Mouse (Mus musculus): Measurements from ENCODE around the gene Wdr18. TPM values are rescaled to one million over a fixed set of nuclear protein-coding genes. Genes with fewer than 3 reads are reported as not detected.

Wdr18 gene
- polyA plus RNA-seq (2014; fragmentation: Illumina TruSeq; extraction: RNeasy Lipid Tissue Mini Kit (QIAGEN cat#74804); ENCODE audit: low read depth, low replicate concordance): 1.2 TPM

DNA sequence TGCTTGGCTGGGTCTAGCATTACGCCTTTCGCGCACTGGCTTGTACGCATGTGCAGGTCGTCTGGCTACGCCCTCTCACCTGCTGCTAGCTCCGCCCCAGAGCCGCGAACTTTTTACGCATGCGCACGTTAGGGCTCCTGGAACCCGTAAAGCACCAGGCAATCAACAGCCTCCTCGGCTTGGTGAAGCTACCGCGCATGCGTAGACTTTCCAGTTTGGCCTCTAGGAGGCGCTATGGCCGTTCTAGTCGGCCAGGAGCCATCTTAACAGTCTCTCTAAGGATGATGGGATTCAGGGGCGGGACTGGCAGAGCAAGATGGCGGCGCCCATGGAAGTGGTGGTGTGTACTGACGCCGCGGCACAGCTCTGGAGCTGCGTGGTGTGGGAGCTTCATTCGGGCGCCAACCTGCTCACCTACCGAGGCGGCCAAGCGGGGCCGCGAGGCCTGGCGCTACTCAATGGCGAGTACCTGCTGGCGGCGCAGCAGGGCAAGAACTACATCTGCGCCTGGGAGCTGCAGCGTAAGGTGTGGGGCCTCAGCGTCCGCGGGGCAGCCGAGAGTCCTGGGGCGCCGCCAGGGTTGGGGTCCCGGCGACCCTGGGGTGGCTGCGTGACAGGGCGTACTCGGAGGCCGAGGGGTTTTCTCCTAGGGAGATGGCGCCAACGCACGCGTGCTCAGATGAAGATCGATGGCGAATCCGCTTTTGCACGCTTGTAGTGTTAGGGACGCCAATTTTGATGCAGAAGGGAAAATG is at the start of gene Wdr18:
Gene Wdr18, plus strand, starts transcription at position 306 of the 755 bp plus-strand sequence.

DNA sequence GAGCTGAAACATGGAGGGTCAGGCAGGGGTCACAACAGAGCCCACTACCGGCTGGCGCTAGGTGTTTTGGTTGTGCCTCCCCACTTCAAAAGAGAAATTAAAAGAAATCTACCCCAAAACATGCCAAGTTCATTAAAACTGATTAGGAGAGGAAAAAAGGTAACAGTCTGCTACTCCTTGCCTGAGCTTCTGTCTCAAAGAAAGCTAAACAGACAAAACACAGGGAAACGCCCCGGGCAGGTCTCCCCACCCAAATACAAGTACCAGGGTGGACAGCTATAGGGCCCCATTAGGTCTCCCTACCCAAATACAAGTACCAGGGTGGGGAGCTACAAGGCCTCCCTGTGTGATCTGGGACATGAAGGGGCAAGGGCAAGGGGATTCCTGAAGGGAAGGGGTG is 49.4 kb upstream of the Wdr18 start, which contains the start of gene Gm26602:
Gene Gm26602, plus strand, starts transcription at position 301 of the 400 bp plus-strand sequence.

DNA sequence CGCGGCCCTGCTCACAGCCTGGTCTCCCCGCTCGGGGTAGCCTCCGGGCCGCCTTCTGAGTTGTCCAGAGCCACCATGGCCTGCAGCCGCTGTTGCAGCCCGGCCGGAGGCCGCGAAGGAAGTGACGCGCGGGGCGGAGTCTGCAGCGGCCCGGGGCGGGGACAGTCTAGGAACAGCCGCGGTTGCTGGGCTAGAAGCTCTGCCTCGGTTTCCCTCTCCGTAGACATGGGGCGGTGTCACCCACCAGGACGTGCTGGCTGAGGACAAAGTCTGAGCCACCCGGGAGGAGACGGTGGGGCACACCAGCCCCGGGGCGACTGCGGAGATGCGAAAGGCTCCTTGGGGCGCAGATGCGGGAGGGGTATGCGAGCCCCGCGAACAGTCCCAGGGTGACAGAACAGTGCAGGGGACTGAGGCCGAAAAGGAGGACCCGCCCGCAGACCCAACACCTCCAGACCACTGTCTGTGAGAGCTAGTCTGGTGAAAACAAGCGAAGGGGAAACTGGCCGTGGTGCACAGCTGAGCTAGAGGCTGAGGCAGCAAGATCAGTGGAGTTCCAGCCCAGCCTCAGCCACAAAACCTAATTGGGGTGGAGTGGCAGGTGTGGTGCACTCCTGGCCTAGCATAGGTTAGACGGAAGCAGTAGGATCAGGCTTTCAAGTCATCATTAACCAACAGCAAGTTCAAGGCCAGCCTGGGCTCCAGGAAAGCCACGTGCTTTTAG is 43.0 kb upstream of the Wdr18 start, which contains the start of gene Kiss1r:
Gene Kiss1r, plus strand, starts transcription at position 164 of the 724 bp plus-strand sequence.

DNA sequence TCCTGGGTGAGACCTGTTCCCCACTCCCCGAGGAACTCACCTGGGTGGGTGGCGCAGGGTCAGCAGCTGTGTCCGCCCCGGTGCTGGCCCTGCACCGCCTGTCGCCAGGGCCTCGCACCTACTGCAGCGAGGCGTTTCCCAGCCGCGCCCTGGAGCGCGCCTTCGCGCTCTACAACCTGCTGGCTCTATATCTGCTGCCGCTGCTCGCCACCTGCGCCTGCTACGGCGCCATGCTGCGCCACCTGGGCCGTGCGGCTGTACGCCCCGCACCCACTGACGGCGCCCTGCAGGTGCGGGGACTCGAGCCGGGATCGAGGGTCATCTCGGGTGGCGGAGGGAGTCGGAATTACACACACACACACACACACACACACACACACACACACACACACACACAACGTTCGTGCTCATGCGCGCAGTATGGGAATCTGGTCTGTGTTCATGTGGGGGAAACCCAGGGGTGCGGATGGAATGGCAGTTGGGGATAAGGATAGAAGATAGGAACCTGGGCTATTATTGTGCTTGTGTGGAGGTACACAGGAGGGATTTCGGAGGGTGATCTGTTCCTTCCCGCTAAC is 38.9 kb upstream of the Wdr18 start, which contains the start of gene R3hdm4:
Gene R3hdm4, minus strand, starts transcription at position 251 of the 578 bp plus-strand sequence.

DNA sequence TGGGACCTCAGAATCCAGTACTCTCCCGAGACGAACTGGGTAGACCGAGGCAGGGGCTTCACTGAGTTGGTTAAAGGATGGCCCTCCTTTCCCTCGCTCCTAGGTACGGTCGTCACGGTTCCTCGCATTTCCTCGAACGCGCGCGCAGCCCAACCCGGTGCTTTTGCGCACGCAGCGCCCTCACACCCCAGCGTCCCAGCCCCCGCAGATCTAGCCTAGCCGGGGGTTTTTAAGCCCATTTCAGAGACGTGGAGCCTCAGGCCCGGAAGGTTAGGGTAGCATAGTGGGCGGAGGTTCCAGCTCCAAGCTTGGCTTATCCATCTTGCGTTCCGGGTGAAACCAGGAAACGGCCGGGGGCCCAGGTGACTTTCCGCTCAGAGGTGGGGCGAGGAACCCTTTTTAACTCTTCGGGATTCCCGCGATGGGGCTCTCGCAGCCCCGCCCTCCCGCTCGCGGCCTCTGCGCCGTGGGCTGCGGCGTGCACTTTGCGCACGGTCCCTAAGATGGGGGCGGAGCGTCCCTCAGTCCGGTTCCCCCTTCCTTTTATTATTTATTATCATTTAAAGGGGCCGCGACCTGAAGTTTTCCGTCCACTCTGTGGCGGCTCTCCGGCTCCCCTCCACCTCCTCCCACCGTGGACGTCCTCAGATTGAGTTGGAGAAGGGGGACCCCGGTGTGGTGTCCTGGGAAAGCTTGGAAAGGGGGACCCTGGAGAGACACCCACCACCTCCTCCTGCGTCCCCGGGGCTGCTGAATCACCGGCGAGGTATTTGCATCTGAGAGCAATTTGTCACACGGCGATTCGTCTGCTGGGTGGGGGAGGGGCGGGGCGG is 33.2 kb upstream of the Wdr18 start, which contains the start of gene Arid3a:
Gene Arid3a, plus strand, starts transcription at position 553 of the 833 bp plus-strand sequence.

DNA sequence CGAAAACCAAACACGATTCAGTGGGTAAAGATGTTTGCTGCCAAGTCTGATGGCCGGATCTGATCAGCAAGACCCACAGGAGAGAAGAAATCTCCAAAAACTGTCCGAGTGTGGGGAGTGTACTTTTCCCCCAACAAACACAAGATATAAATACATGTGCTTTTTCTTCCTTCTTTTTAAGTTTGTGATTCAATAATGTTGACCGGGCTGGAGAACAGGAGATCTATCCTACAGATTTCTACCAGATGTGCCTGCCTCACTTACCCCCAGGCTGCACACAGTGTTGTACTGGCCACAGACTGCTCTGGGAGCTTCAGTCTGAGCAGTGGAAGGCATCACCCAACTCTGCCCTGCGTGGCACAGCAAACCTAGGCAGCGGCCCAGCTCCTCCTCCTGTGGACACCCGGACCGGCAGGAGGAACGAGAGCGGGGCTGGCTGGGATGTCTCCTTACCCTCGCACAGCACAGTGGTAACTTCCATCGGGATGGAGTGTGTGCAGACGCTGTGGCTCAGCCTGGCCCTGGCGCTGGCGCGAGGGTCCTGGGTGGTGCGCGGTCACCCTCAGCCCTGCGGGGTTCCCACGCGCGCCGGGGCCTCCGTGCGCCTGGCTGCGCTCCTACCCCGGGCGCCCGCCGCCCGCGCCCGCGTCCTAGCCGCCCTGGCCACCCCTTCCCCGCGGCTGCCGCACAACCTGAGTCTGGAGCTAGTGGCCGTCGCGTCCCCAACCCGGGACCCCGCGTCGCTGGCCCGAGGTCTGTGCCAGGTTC is 10.6 kb downstream of the Wdr18 start, which contains the start of gene Grin3b:
Gene Grin3b, plus strand, starts transcription at position 301 of the 768 bp plus-strand sequence.

DNA sequence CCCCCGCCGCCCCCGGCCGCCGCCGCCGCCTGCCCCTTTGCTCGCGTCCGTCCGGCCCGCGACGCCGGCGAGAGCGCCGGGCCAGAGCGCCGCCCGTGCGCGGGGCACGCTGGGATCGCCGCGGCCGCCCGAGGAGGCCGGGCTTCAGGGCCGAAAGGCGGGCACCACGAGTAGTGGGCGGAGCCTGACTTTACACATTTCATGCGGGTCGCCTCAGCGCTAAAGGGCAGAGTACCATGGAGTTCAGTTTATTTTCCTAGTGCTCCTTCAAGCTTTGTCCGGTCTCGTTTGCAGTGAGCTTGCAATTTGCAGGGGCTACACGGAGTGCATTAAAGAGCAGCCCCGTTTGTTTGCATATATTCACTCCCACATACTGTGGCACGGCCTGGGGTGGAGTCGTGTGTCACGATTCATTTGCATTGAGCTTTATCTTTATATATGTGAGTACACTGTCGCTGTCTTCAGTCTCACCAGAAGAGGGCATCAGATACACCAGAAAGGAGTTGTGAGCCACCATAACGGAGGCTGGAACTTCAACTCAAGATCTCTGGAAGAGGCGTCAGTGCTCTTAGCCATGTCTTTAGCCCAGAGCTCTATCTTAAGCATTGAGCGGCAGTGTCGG is 24.4 kb downstream of the Wdr18 start, which contains the start of gene Tmem259:
Gene Tmem259, minus strand, starts transcription at position 136 of the 622 bp plus-strand sequence.

DNA sequence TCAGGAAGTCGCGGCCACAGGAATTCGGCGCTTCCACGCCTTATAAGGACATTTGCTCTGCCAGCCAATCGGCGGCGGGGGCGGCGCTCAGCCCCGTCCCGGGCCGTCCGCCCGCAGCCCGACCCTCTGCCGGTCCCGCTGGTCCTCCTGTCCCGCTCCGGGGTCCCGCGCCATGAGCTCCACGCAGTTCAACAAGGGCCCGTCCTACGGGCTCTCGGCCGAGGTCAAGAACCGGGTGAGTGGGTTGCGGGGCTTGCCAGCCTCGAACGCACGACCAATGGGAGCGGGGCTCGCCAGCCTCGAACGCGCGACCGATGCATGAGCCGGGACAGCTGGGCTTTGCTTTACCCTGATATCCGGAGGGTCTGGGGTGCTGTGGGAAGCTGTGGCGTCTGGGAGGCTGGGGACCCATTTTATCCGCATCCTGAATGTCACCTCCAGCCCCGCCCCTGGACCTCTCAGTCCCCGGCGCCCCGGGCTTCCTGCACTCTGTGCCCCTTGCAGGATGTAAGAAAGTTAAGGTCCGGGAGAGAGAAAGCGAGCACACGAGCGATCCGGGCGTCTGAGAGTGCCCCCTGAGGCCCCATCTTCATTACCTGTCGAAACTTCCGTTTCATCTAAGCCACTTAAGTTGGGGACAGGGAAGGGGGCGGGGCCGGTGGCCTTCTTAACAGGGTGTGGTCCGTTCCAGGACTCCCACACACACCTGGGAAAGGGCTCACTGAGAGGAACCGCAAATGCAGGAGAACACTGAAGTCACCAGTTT is 28.7 kb downstream of the Wdr18 start, which contains the start of gene Cnn2:
Gene Cnn2, plus strand, starts transcription at position 79 of the 766 bp plus-strand sequence.

DNA sequence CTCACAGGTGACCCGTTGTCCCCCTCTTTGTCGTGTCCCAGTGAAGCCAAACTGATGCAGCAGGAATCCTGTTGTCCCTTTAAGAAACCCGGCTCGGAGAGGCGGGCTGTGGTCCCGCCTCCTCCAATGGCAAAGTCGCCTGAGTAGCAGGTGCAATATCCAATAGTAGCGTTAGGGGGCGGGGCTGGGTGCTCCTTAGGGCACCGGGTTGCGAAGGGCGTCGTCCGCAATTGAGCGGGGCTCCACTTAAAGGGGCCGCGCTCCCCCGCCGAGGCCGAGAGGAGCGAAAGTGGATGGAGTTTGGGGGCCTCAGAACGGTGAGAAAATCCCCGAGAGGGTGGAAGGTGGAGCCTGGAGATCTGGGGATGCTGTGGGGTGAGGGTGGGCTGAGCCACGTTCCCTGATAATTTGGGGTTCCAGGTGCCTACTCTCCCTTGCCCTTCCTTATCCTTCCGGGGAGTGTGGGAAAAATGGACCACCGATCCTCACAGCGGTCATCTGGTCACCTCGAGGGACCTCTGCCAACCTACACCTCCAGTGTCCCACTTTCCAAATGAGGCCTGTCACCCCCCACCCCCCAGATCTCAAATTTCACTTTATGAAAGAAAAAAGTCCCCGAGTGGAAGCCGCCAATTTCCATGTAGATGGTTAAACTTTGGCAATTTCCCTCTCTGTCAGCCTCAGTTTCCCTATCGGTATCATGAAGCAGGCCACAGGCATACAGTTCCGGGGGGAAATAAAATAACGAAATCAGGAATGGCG is 36.5 kb downstream of the Wdr18 start, which contains the start of gene Abca7:
Gene Abca7, plus strand, starts transcription at position 223 of the 762 bp plus-strand sequence.

DNA sequence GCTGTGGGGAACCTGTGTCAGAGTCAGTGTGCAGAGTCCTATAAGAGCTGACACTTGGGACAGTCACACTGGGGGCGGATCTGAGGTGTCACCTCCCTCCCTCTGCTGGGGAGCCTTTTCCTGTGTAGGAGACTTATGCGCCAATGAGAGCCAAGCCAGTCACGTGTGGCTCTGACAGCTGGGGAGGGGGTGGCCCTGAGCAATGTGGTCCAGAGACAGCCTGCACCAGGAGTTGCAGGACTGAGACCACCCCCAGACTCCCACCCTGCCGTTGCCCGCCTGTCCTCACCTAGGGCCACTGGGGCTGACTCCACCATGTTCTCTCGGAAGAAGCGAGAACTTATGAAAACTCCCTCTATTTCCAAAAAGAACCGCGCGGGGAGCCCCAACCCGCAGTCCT is 56.6 kb downstream of the Wdr18 start, which contains the start of gene Arhgap45:
Gene Arhgap45, plus strand, starts transcription at position 143 of the 400 bp plus-strand sequence.

Other genes with a start within 250 kb of the Wdr18 start
- gene Hcn2, start 243.5 kb upstream of the Wdr18 start, polyA plus RNA-seq (2014; fragmentation: Illumina TruSeq; extraction: RNeasy Lipid Tissue Mini Kit (QIAGEN cat#74804); ENCODE audit: low read depth, low replicate concordance): not detected
- gene Polrmt, start 213.6 kb upstream of the Wdr18 start, polyA plus RNA-seq (2014; fragmentation: Illumina TruSeq; extraction: RNeasy Lipid Tissue Mini Kit (QIAGEN cat#74804); ENCODE audit: low read depth, low replicate concordance): not detected
- gene Fgf22, start 205.1 kb upstream of the Wdr18 start, polyA plus RNA-seq (2014; fragmentation: Illumina TruSeq; extraction: RNeasy Lipid Tissue Mini Kit (QIAGEN cat#74804); ENCODE audit: low read depth, low replicate concordance): not detected
- 0.58 TPM for gene Rnf126, start 193.2 kb upstream of the Wdr18 start, polyA plus RNA-seq (2014; fragmentation: Illumina TruSeq; extraction: RNeasy Lipid Tissue Mini Kit (QIAGEN cat#74804); ENCODE audit: low read depth, low replicate concordance)
- 6.9 TPM for gene Fstl3, start 182.9 kb upstream of the Wdr18 start, polyA plus RNA-seq (2014; fragmentation: Illumina TruSeq; extraction: RNeasy Lipid Tissue Mini Kit (QIAGEN cat#74804); ENCODE audit: low read depth, low replicate concordance)
- gene Prss57, start 169.2 kb upstream of the Wdr18 start, polyA plus RNA-seq (2014; fragmentation: Illumina TruSeq; extraction: RNeasy Lipid Tissue Mini Kit (QIAGEN cat#74804); ENCODE audit: low read depth, low replicate concordance): not detected
- gene Palm, start 166.6 kb upstream of the Wdr18 start, polyA plus RNA-seq (2014; fragmentation: Illumina TruSeq; extraction: RNeasy Lipid Tissue Mini Kit (QIAGEN cat#74804); ENCODE audit: low read depth, low replicate concordance): 0.93 TPM
- not detected for gene Misp, start 139.2 kb upstream of the Wdr18 start, polyA plus RNA-seq (2014; fragmentation: Illumina TruSeq; extraction: RNeasy Lipid Tissue Mini Kit (QIAGEN cat#74804); ENCODE audit: low read depth, low replicate concordance)
- 69.8 TPM for gene Ptbp1, start 105.7 kb upstream of the Wdr18 start, polyA plus RNA-seq (2014; fragmentation: Illumina TruSeq; extraction: RNeasy Lipid Tissue Mini Kit (QIAGEN cat#74804); ENCODE audit: low read depth, low replicate concordance)
- not detected for gene Prtn3, start 85.7 kb upstream of the Wdr18 start, polyA plus RNA-seq (2014; fragmentation: Illumina TruSeq; extraction: RNeasy Lipid Tissue Mini Kit (QIAGEN cat#74804); ENCODE audit: low read depth, low replicate concordance)
- gene Plppr3, start 85.5 kb upstream of the Wdr18 start, polyA plus RNA-seq (2014; fragmentation: Illumina TruSeq; extraction: RNeasy Lipid Tissue Mini Kit (QIAGEN cat#74804); ENCODE audit: low read depth, low replicate concordance): not detected
- gene Elane, start 73.9 kb upstream of the Wdr18 start, polyA plus RNA-seq (2014; fragmentation: Illumina TruSeq; extraction: RNeasy Lipid Tissue Mini Kit (QIAGEN cat#74804); ENCODE audit: low read depth, low replicate concordance): not detected
- gene Cfd, start 69.3 kb upstream of the Wdr18 start, polyA plus RNA-seq (2014; fragmentation: Illumina TruSeq; extraction: RNeasy Lipid Tissue Mini Kit (QIAGEN cat#74804); ENCODE audit: low read depth, low replicate concordance): 14.9 TPM
- not detected for gene Med16, start 51.2 kb upstream of the Wdr18 start, polyA plus RNA-seq (2014; fragmentation: Illumina TruSeq; extraction: RNeasy Lipid Tissue Mini Kit (QIAGEN cat#74804); ENCODE audit: low read depth, low replicate concordance)
- gene Gm26602, start 49.3 kb upstream of the Wdr18 start, polyA plus RNA-seq (2014; fragmentation: Illumina TruSeq; extraction: RNeasy Lipid Tissue Mini Kit (QIAGEN cat#74804); ENCODE audit: low read depth, low replicate concordance): not detected
- not detected for gene Kiss1r, start 43.2 kb upstream of the Wdr18 start, polyA plus RNA-seq (2014; fragmentation: Illumina TruSeq; extraction: RNeasy Lipid Tissue Mini Kit (QIAGEN cat#74804); ENCODE audit: low read depth, low replicate concordance)
- 8.8 TPM for gene R3hdm4, start 38.9 kb upstream of the Wdr18 start, polyA plus RNA-seq (2014; fragmentation: Illumina TruSeq; extraction: RNeasy Lipid Tissue Mini Kit (QIAGEN cat#74804); ENCODE audit: low read depth, low replicate concordance)
- 1.9 TPM for gene Arid3a, start 33.1 kb upstream of the Wdr18 start, polyA plus RNA-seq (2014; fragmentation: Illumina TruSeq; extraction: RNeasy Lipid Tissue Mini Kit (QIAGEN cat#74804); ENCODE audit: low read depth, low replicate concordance)
- not detected for gene Grin3b, start 10.6 kb downstream of the Wdr18 start, polyA plus RNA-seq (2014; fragmentation: Illumina TruSeq; extraction: RNeasy Lipid Tissue Mini Kit (QIAGEN cat#74804); ENCODE audit: low read depth, low replicate concordance)
- gene Tmem259, start 24.2 kb downstream of the Wdr18 start, polyA plus RNA-seq (2014; fragmentation: Illumina TruSeq; extraction: RNeasy Lipid Tissue Mini Kit (QIAGEN cat#74804); ENCODE audit: low read depth, low replicate concordance): 0.64 TPM
- 4.3 TPM for gene Cnn2, start 28.4 kb downstream of the Wdr18 start, polyA plus RNA-seq (2014; fragmentation: Illumina TruSeq; extraction: RNeasy Lipid Tissue Mini Kit (QIAGEN cat#74804); ENCODE audit: low read depth, low replicate concordance)
- gene Abca7, start 36.3 kb downstream of the Wdr18 start, polyA plus RNA-seq (2014; fragmentation: Illumina TruSeq; extraction: RNeasy Lipid Tissue Mini Kit (QIAGEN cat#74804); ENCODE audit: low read depth, low replicate concordance): 0.58 TPM
- not detected for gene Arhgap45, start 56.5 kb downstream of the Wdr18 start, polyA plus RNA-seq (2014; fragmentation: Illumina TruSeq; extraction: RNeasy Lipid Tissue Mini Kit (QIAGEN cat#74804); ENCODE audit: low read depth, low replicate concordance)
- gene Polr2e, start 79.6 kb downstream of the Wdr18 start, polyA plus RNA-seq (2014; fragmentation: Illumina TruSeq; extraction: RNeasy Lipid Tissue Mini Kit (QIAGEN cat#74804); ENCODE audit: low read depth, low replicate concordance): 0.64 TPM
- gene Gpx4, start 87.0 kb downstream of the Wdr18 start, polyA plus RNA-seq (2014; fragmentation: Illumina TruSeq; extraction: RNeasy Lipid Tissue Mini Kit (QIAGEN cat#74804); ENCODE audit: low read depth, low replicate concordance): 76.0 TPM
- 1.3 TPM for gene Sbno2, start 145.4 kb downstream of the Wdr18 start, polyA plus RNA-seq (2014; fragmentation: Illumina TruSeq; extraction: RNeasy Lipid Tissue Mini Kit (QIAGEN cat#74804); ENCODE audit: low read depth, low replicate concordance)
- 8.0 TPM for gene Stk11, start 155.7 kb downstream of the Wdr18 start, polyA plus RNA-seq (2014; fragmentation: Illumina TruSeq; extraction: RNeasy Lipid Tissue Mini Kit (QIAGEN cat#74804); ENCODE audit: low read depth, low replicate concordance)
- 0.70 TPM for gene Atp5d, start 178.5 kb downstream of the Wdr18 start, polyA plus RNA-seq (2014; fragmentation: Illumina TruSeq; extraction: RNeasy Lipid Tissue Mini Kit (QIAGEN cat#74804); ENCODE audit: low read depth, low replicate concordance)
- gene Cbarp, start 180.7 kb downstream of the Wdr18 start, polyA plus RNA-seq (2014; fragmentation: Illumina TruSeq; extraction: RNeasy Lipid Tissue Mini Kit (QIAGEN cat#74804); ENCODE audit: low read depth, low replicate concordance): 1.5 TPM
- 7.6 TPM for gene Midn, start 188.1 kb downstream of the Wdr18 start, polyA plus RNA-seq (2014; fragmentation: Illumina TruSeq; extraction: RNeasy Lipid Tissue Mini Kit (QIAGEN cat#74804); ENCODE audit: low read depth, low replicate concordance)
- 21.3 TPM for gene Cirbp, start 205.8 kb downstream of the Wdr18 start, polyA plus RNA-seq (2014; fragmentation: Illumina TruSeq; extraction: RNeasy Lipid Tissue Mini Kit (QIAGEN cat#74804); ENCODE audit: low read depth, low replicate concordance)
- 1.0 TPM for gene 1600002K03Rik, start 212.8 kb downstream of the Wdr18 start, polyA plus RNA-seq (2014; fragmentation: Illumina TruSeq; extraction: RNeasy Lipid Tissue Mini Kit (QIAGEN cat#74804); ENCODE audit: low read depth, low replicate concordance)
- 2.2 TPM for gene Efna2, start 219.3 kb downstream of the Wdr18 start, polyA plus RNA-seq (2014; fragmentation: Illumina TruSeq; extraction: RNeasy Lipid Tissue Mini Kit (QIAGEN cat#74804); ENCODE audit: low read depth, low replicate concordance)